Mouse (Mus musculus) heart, embryonic 13.5 days (tissue): ENCODE measurements around the gene Atxn7l1. TPM values are rescaled to one million over a fixed set of nuclear protein-coding genes. Genes with fewer than 3 reads are reported as not detected.

Experiments used
- ATAC-seq: fragments of 200-750 bp; cut with Nextera tagmentation; 2 replicates; pipeline ENCODE4 v1.8.0; 2017; ENCODE audit warnings: moderate TSS enrichment; ENCODE audit not compliant: insufficient number of reproducible peaks, low FRiP score, low TSS enrichment; ENCODE audit errors: extremely low read depth
- H3K27ac ChIP-seq: fragments of 300-500 bp; sonication (generic); replicated peaks from 2 replicates; pipeline ENCODE4 v1.5.1; 2015; ENCODE audit warnings: moderate library complexity, mild to moderate bottlenecking, inconsistent platforms
- H3K27me3 ChIP-seq: fragments of 300-500 bp; sonication (generic); replicated peaks from 2 replicates; pipeline ENCODE4 v1.6.1; 2015; ENCODE audit warnings: mild to moderate bottlenecking, inconsistent platforms
- H3K36me3 ChIP-seq: fragments of 300-500 bp; sonication (generic); 2 replicates; pipeline ENCODE4 v1.6.1; 2015; ENCODE audit warnings: mild to moderate bottlenecking, inconsistent platforms
- H3K4me1 ChIP-seq: fragments of 300-500 bp; sonication (generic); 2 replicates; pipeline ENCODE4 v1.6.1; 2015; ENCODE audit warnings: inconsistent platforms
- H3K4me2 ChIP-seq: fragments of 300-500 bp; sonication (generic); 2 replicates; pipeline ENCODE4 v1.6.1; 2015; ENCODE audit warnings: inconsistent platforms, mild to moderate bottlenecking, moderate library complexity
- H3K4me3 ChIP-seq: fragments of 300-500 bp; sonication (generic); 2 replicates; pipeline ENCODE4 v1.5.1; 2015; ENCODE audit warnings: moderate library complexity, mild to moderate bottlenecking, inconsistent platforms
- H3K9ac ChIP-seq: fragments of 300-500 bp; sonication (generic); 2 replicates; pipeline ENCODE4 v1.6.1; 2015; ENCODE audit warnings: inconsistent platforms, mild to moderate bottlenecking, moderate library complexity
- H3K9me3 ChIP-seq: fragments of 300-500 bp; sonication (generic); 2 replicates; pipeline ENCODE4 v1.6.1; 2016; ENCODE audit warnings: inconsistent platforms
- WGBS: fragments of 180-500 bp; shearing (Covaris S2); methylation state at CpG from one replicate; pipeline ENCODE4 v1.1.7; 2015; ENCODE audit warnings: mixed read lengths; 5-methylcytosine and 5-hydroxymethylcytosine counted together
- polyA plus RNA-seq: library from polyadenylated mRNA; unstranded; fragments of >200 nt; fragmentation: Nextera tagmentation; extraction: Ambion mirVana; gene quantifications from 2 replicates; pipeline ENCODE4 v1.2.1, GENCODE M21; 2015

Atxn7l1 gene
- polyA plus RNA-seq, 1 experiment from 2014 or later: 7.9 TPM

- no peaks in the 10 kb centered on the region for H3K36me3 ChIP-seq
- H3K4me2 ChIP-seq: no peak overlapping the region
- no peak overlapping the region for H3K4me3 ChIP-seq
- H3K9me3 ChIP-seq: no peaks in the 10 kb centered on the region
- peaks cover 17% of the 10 kb centered on the region for H3K4me1 ChIP-seq
- WGBS: 46% methylated on average over 6 of the region's 6 CpGs
- no peak overlapping the region for H3K27ac ChIP-seq
- H3K9ac ChIP-seq: no peak overlapping the region
- no peak for ATAC-seq
- H3K27me3 ChIP-seq: no peaks in the 10 kb centered on the region
Observed at GRCm38 (mm10) chr12:33185046-33185445, 37.6 kb downstream of the Atxn7l1 start.

- H3K4me3 ChIP-seq: no peak overlapping the region
- 86% methylated on average over 2 of the region's 2 CpGs for WGBS
- no peak for ATAC-seq
- no peak overlapping the region for H3K4me2 ChIP-seq
- no peak overlapping the region for H3K9ac ChIP-seq
- H3K36me3 ChIP-seq: no peaks in the 10 kb centered on the region
- no peak overlapping the region for H3K27ac ChIP-seq
- H3K4me1 ChIP-seq: peaks cover 24% of the 10 kb centered on the region
- no peaks in the 10 kb centered on the region for H3K9me3 ChIP-seq
- H3K27me3 ChIP-seq: no peaks in the 10 kb centered on the region
Observed at GRCm38 (mm10) chr12:33186331-33186730, 38.8 kb downstream of the Atxn7l1 start.

- 90% methylated on average over 7 of the region's 7 CpGs for WGBS
- no peaks in the 10 kb centered on the region for H3K36me3 ChIP-seq
- H3K9ac ChIP-seq: no peak overlapping the region
- H3K4me2 ChIP-seq: no peak overlapping the region
- H3K4me1 ChIP-seq: peaks cover 40% of the 10 kb centered on the region
- H3K9me3 ChIP-seq: no peaks in the 10 kb centered on the region
- no peak overlapping the region for H3K27ac ChIP-seq
- no peaks in the 10 kb centered on the region for H3K27me3 ChIP-seq
- H3K4me3 ChIP-seq: no peak overlapping the region
- no peak for ATAC-seq
Observed at GRCm38 (mm10) chr12:33190133-33190532, 42.6 kb downstream of the Atxn7l1 start.

GRCm38 (mm10) chr12:33190633-33191032 lies 43.1 kb downstream of the Atxn7l1 start:
- no peak overlapping the region for H3K4me2 ChIP-seq
- no peak for ATAC-seq
- H3K9ac ChIP-seq: no peak overlapping the region
- H3K36me3 ChIP-seq: no peaks in the 10 kb centered on the region
- no peaks in the 10 kb centered on the region for H3K27me3 ChIP-seq
- peaks cover 38% of the 10 kb centered on the region for H3K4me1 ChIP-seq
- H3K4me3 ChIP-seq: no peak overlapping the region
- no peak overlapping the region for H3K27ac ChIP-seq
- H3K9me3 ChIP-seq: no peaks in the 10 kb centered on the region
- WGBS: 72% methylated on average over 6 of the region's 6 CpGs

GRCm38 (mm10) chr12:33193408-33193901 lies 46.0 kb downstream of the Atxn7l1 start:
- WGBS: 37% methylated on average over 11 of the region's 11 CpGs
- Histone ChIP-seq H3K4me1 (peaks cover 47% of the 10 kb centered on the region), H3K4me2 (peak overlapping the region; percentile 12; the same call in 1 of the 2 replicates), H3K27ac (peak overlapping the region; percentile 41), H3K36me3 (peaks cover 5% of the 10 kb centered on the region; the same call in 1 of the 2 replicates), H3K4me3 (no peak overlapping the region), H3K9me3 (peaks cover 4% of the 10 kb centered on the region), H3K27me3 (no peaks in the 10 kb centered on the region), H3K9ac (no peak overlapping the region)
- no peak; the same call in 1 of the 2 replicates for ATAC-seq

GRCm38 (mm10) chr12:33195175-33195574 lies 47.7 kb downstream of the Atxn7l1 start:
- Histone ChIP-seq H3K36me3 (peaks cover 5% of the 10 kb centered on the region; the same call in 1 of the 2 replicates), H3K27ac (no peak overlapping the region), H3K4me3 (no peak overlapping the region), H3K4me2 (no peak overlapping the region), H3K9me3 (peaks cover 4% of the 10 kb centered on the region), H3K4me1 (peaks cover 47% of the 10 kb centered on the region), H3K9ac (no peak overlapping the region), H3K27me3 (no peaks in the 10 kb centered on the region)
- no peak for ATAC-seq
- 54% methylated on average over 8 of the region's 8 CpGs for WGBS

- no peak overlapping the region for H3K4me3 ChIP-seq
- no peak for ATAC-seq
- peaks cover 4% of the 10 kb centered on the region for H3K9me3 ChIP-seq
- H3K36me3 ChIP-seq: peaks cover 5% of the 10 kb centered on the region; the same call in 1 of the 2 replicates
- H3K4me2 ChIP-seq: no peak overlapping the region
- peaks cover 44% of the 10 kb centered on the region for H3K4me1 ChIP-seq
- H3K9ac ChIP-seq: no peak overlapping the region
- WGBS: 83% methylated on average over 6 of the region's 6 CpGs
- H3K27ac ChIP-seq: no peak overlapping the region
- no peaks in the 10 kb centered on the region for H3K27me3 ChIP-seq
Observed at GRCm38 (mm10) chr12:33197287-33197686, 49.8 kb downstream of the Atxn7l1 start.

- H3K4me1 ChIP-seq: peaks cover 47% of the 10 kb centered on the region
- H3K9ac ChIP-seq: no peak overlapping the region
- H3K4me2 ChIP-seq: no peak overlapping the region
- 72% methylated on average over 6 of the region's 6 CpGs for WGBS
- no peak overlapping the region for H3K27ac ChIP-seq
- no peak overlapping the region for H3K4me3 ChIP-seq
- no peaks in the 10 kb centered on the region for H3K27me3 ChIP-seq
- H3K36me3 ChIP-seq: peaks cover 5% of the 10 kb centered on the region; the same call in 1 of the 2 replicates
- H3K9me3 ChIP-seq: peaks cover 4% of the 10 kb centered on the region
- no peak for ATAC-seq
Observed at GRCm38 (mm10) chr12:33197746-33198145, 50.3 kb downstream of the Atxn7l1 start.

- H3K9me3 ChIP-seq: peaks cover 4% of the 10 kb centered on the region
- no peak for ATAC-seq
- H3K4me1 ChIP-seq: peaks cover 28% of the 10 kb centered on the region
- no peak overlapping the region for H3K9ac ChIP-seq
- no peaks in the 10 kb centered on the region for H3K27me3 ChIP-seq
- H3K36me3 ChIP-seq: peaks cover 5% of the 10 kb centered on the region; the same call in 1 of the 2 replicates
- H3K4me2 ChIP-seq: no peak overlapping the region
- no peak overlapping the region for H3K27ac ChIP-seq
- 82% methylated on average over 6 of the region's 6 CpGs for WGBS
- H3K4me3 ChIP-seq: no peak overlapping the region
Observed at GRCm38 (mm10) chr12:33201068-33201467, 53.6 kb downstream of the Atxn7l1 start.

- Histone ChIP-seq H3K27me3 (no peaks in the 10 kb centered on the region), H3K4me2 (no peak overlapping the region), H3K36me3 (peaks cover 2% of the 10 kb centered on the region; the same call in 1 of the 2 replicates), H3K9ac (no peak overlapping the region), H3K27ac (no peak overlapping the region), H3K4me3 (no peak overlapping the region), H3K4me1 (peaks cover 28% of the 10 kb centered on the region), H3K9me3 (peaks cover 2% of the 10 kb centered on the region)
- ATAC-seq: no peak
- 68% methylated on average over 7 of the region's 7 CpGs for WGBS
Observed at GRCm38 (mm10) chr12:33201491-33202210, 54.2 kb downstream of the Atxn7l1 start.

- Histone ChIP-seq H3K36me3 (no peaks in the 10 kb centered on the region), H3K27ac (no peak overlapping the region), H3K9ac (no peak overlapping the region), H3K4me2 (no peak overlapping the region), H3K4me1 (peaks cover 18% of the 10 kb centered on the region), H3K9me3 (no peaks in the 10 kb centered on the region), H3K4me3 (no peak overlapping the region), H3K27me3 (no peaks in the 10 kb centered on the region)
- WGBS: 84% methylated on average over 4 of the region's 4 CpGs
- no peak for ATAC-seq
Observed at GRCm38 (mm10) chr12:33205255-33205654, 57.8 kb downstream of the Atxn7l1 start.

GRCm38 (mm10) chr12:33206300-33206699 lies 58.8 kb downstream of the Atxn7l1 start:
- Histone ChIP-seq H3K36me3 (no peaks in the 10 kb centered on the region), H3K4me1 (peaks cover 13% of the 10 kb centered on the region), H3K27ac (no peak overlapping the region), H3K27me3 (no peaks in the 10 kb centered on the region), H3K9ac (no peak overlapping the region), H3K4me2 (no peak overlapping the region), H3K9me3 (no peaks in the 10 kb centered on the region), H3K4me3 (no peak overlapping the region)
- 79% methylated on average over 6 of the region's 6 CpGs for WGBS
- no peak for ATAC-seq
